Mouse (Mus musculus) MEL (cell line): ENCODE results near the gene Gm9964. TPM values are rescaled to one million over a fixed set of nuclear protein-coding genes. Genes with fewer than 3 reads are reported as not detected.

Experiments used
- JUND ChIP-seq: IDR thresholded peaks from 2 replicates; pipeline ENCODE4 v1.6.1; 2011; ENCODE audit warnings: low read depth, mild to moderate bottlenecking, improper control_type of control experiment, low read length
- POLR2AphosphoS5 ChIP-seq: IDR thresholded peaks from 2 replicates; pipeline ENCODE4 v1.6.1; 2012; ENCODE audit warnings: low read depth, borderline replicate concordance, mild to moderate bottlenecking, inconsistent platforms, low read length, moderate library complexity, mixed read lengths
- RAD21 ChIP-seq: IDR thresholded peaks from 2 replicates; pipeline ENCODE4 v1.6.1; 2011; ENCODE audit warnings: mild to moderate bottlenecking, low read depth, low read length, improper control_type of control experiment
- polyA plus RNA-seq, 2 experiments: library from polyadenylated mRNA; stranded (reverse) in 1 of 2; unstranded in 1 of 2; fragments of >175 nt in 1 of 2; fragments of >200 nt in 1 of 2; gene quantifications; 2 replicates each; pipeline versions ENCODE4 v1.2.1 to v1.2.4; 2012; ENCODE audit warnings: low replicate concordance in 2 of 2, low read depth in 1 of 2; ENCODE audit not compliant: insufficient read length in 2 of 2, insufficient read depth in 1 of 2, missing spikeins in 1 of 2
- total RNA-seq: library from RNA; depleted of rRNA; stranded (reverse); fragments of 300-350 nt; gene quantifications from 2 replicates; pipeline ENCODE4 v1.2.3, GENCODE M21; 2012; rRNA removed

Gene Gm9964
- total and polyA plus RNA-seq, 3 experiments = not detected

- TF ChIP-seq JUND (peak; percentile 86; the same call in 1 of the 2 replicates), POLR2AphosphoS5 (no peak), RAD21 (no peak)
Measured at GRCm38 (mm10) chr11:79252881-79253541, 43.7 kb downstream of the Gm9964 start (continued).

Other genes starting within 250 kb of the Gm9964 start
- gene Ksr1, start 150.5 kb downstream of the Gm9964 start, total RNA-seq = 9.7 and 10.5 TPM in 2 replicates
- 10 to 100 TPM in 1 of 2 experiments, not detected in 1; 18.4 TPM for gene Ksr1, start 150.5 kb downstream of the Gm9964 start, polyA plus RNA-seq
- gene Wsb1, start 42.2 kb downstream of the Gm9964 start, total RNA-seq = 48.8 and 56.2 TPM in 2 replicates
- 10 to 100 TPM; 57.0 to 90.9 TPM for gene Wsb1, start 42.2 kb downstream of the Gm9964 start, polyA plus RNA-seq
- gene Nf1, start 42.8 kb upstream of the Gm9964 start, total RNA-seq = 13.2 and 14.8 TPM in 2 replicates
- gene Nf1, start 42.8 kb upstream of the Gm9964 start, polyA plus RNA-seq = 100 to 1,000 TPM in 1 of 2 experiments, 10 to 100 TPM in 1; 20.3 to 108 TPM
- not detected in 2 replicates for gene Omg, start 207.2 kb upstream of the Gm9964 start, total RNA-seq
- under 1 TPM in 1 of 2 experiments, not detected in 1; 0.21 TPM for gene Omg, start 207.2 kb upstream of the Gm9964 start, polyA plus RNA-seq
- gene Evi2b, start 226.9 kb upstream of the Gm9964 start, total RNA-seq = 8.1 and 13.0 TPM in 2 replicates
- gene Evi2b, start 226.9 kb upstream of the Gm9964 start, polyA plus RNA-seq = 10 to 100 TPM in 1 of 2 experiments, not detected in 1; 42.4 TPM
- gene Evi2, start 233.7 kb upstream of the Gm9964 start, total RNA-seq = 0.15 and 0.46 TPM in 2 replicates
- gene Evi2, start 233.7 kb upstream of the Gm9964 start, polyA plus RNA-seq = 1 to 10 TPM in 1 of 2 experiments, not detected in 1; 1.2 TPM
- 0.13 and 0.19 TPM in 2 replicates for gene Evi2a, start 233.7 kb upstream of the Gm9964 start, total RNA-seq
- under 1 TPM in 1 of 2 experiments, not detected in 1; 0.18 TPM for gene Evi2a, start 233.7 kb upstream of the Gm9964 start, polyA plus RNA-seq